Mouse (Mus musculus) liver, embryonic 16.5 days (tissue): ENCODE results near the gene Fzd9. TPM values are rescaled to one million over a fixed set of nuclear protein-coding genes. Genes with fewer than 3 reads are reported as not detected.
"Not testable (repeated sequence)": the region's sequence is repeated elsewhere in the genome, so short reads cannot be mapped to it uniquely, and the experiment has no call there.

Experiments
- ATAC-seq: fragments of 200-750 bp; cut with Nextera tagmentation; 2 replicates; pipeline ENCODE4 v1.8.0; 2017; ENCODE audit warnings: low read depth, mild to moderate bottlenecking, moderate number of reproducible peaks, moderate library complexity
- H3K27ac ChIP-seq: fragments of 300-500 bp; sonication (generic); 2 replicates; pipeline ENCODE4 v1.5.1; 2014; ENCODE audit warnings: mild to moderate bottlenecking, low read length
- H3K27me3 ChIP-seq: fragments of 300-500 bp; sonication (generic); 2 replicates; pipeline ENCODE4 v1.6.1; 2014; ENCODE audit warnings: low read depth, low read length, mixed read lengths; ENCODE audit not compliant: control insufficient read depth, insufficient read depth
- H3K36me3 ChIP-seq: fragments of 300-500 bp; sonication (generic); 2 replicates; pipeline ENCODE4 v1.6.1; 2014; ENCODE audit warnings: mild to moderate bottlenecking; ENCODE audit not compliant: control insufficient read depth, insufficient read depth
- H3K4me1 ChIP-seq: fragments of 300-500 bp; sonication (generic); 2 replicates; pipeline ENCODE4 v1.6.1; 2014; ENCODE audit warnings: low read depth, low read length, mixed read lengths; ENCODE audit not compliant: control insufficient read depth
- H3K4me2 ChIP-seq: fragments of 300-500 bp; sonication (generic); 2 replicates; pipeline ENCODE4 v1.6.1; 2014; ENCODE audit warnings: low read depth, low read length, mixed read lengths
- H3K4me3 ChIP-seq: fragments of 300-500 bp; sonication (generic); 2 replicates; pipeline ENCODE4 v1.5.1; 2014; ENCODE audit warnings: low read depth, mild to moderate bottlenecking, low read length
- H3K9ac ChIP-seq: fragments of 300-500 bp; sonication (generic); 2 replicates; pipeline ENCODE4 v1.6.1; 2014; ENCODE audit warnings: low read depth, low read length
- H3K9me3 ChIP-seq: fragments of 300-500 bp; sonication (generic); replicated peaks from 2 replicates; pipeline ENCODE4 v1.6.1; 2016; ENCODE audit warnings: low read length; ENCODE audit not compliant: control insufficient read depth
- WGBS: fragments of 180-500 bp; shearing (Covaris S2); extraction: QIAGEN DNeasy Blood & Tissue Kit; methylation state at CpG from one replicate; pipeline ENCODE4 v1.1.7; 2014; ENCODE audit not compliant: insufficient replicate concordance; 5-methylcytosine and 5-hydroxymethylcytosine counted together
- polyA plus RNA-seq: library from polyadenylated mRNA; unstranded; fragments of >200 nt; fragmentation: Nextera tagmentation; extraction: Ambion mirVana; gene quantifications from 2 replicates; pipeline ENCODE4 v1.2.1, GENCODE M21; 2015

The Fzd9 gene
- polyA plus RNA-seq, 1 experiment from 2014 or later, result 0.34 TPM

- Histone ChIP-seq H3K27me3 (no peaks in the 10 kb centered on the region), H3K27ac (no peak overlapping the region), H3K4me3 (no peak overlapping the region), H3K4me2 (no peak overlapping the region), H3K4me1 (no peaks in the 10 kb centered on the region), H3K9me3 (no peaks in the 10 kb centered on the region), H3K36me3 (peaks cover 94% of the 10 kb centered on the region), H3K9ac (no peak overlapping the region)
- ATAC-seq, result no peak
- 89% methylated on average over 12 of the region's 12 CpGs for WGBS
These were observed 8.9 kb downstream of the Fzd9 start for GRCm38 (mm10) chr5:135242136-135242535.

GRCm38 (mm10) chr5:135241474-135241873, 9.6 kb downstream of the Fzd9 start:
- Histone ChIP-seq H3K36me3 (peaks cover 97% of the 10 kb centered on the region), H3K4me2 (no peak overlapping the region), H3K4me1 (no peaks in the 10 kb centered on the region), H3K9ac (no peak overlapping the region), H3K27me3 (no peaks in the 10 kb centered on the region), H3K4me3 (no peak overlapping the region), H3K27ac (no peak overlapping the region), H3K9me3 (no peaks in the 10 kb centered on the region)
- ATAC-seq, result no peak
- 74% methylated on average over 1 of the region's 1 CpGs for WGBS

- Histone ChIP-seq H3K9ac (no peak overlapping the region), H3K9me3 (no peaks in the 10 kb centered on the region), H3K4me1 (no peaks in the 10 kb centered on the region), H3K27ac (no peak overlapping the region), H3K4me3 (no peak overlapping the region), H3K27me3 (no peaks in the 10 kb centered on the region), H3K4me2 (no peak overlapping the region), H3K36me3 (peaks cover 89% of the 10 kb centered on the region)
- WGBS, result 88% methylated on average over 2 of the region's 2 CpGs
- ATAC-seq, result no peak
These were observed 12.2 kb downstream of the Fzd9 start for GRCm38 (mm10) chr5:135238832-135239231.

- no peak overlapping the region for H3K27ac ChIP-seq
- peaks cover 87% of the 10 kb centered on the region for H3K36me3 ChIP-seq
- H3K4me2 ChIP-seq, result no peak overlapping the region
- WGBS, result 41% methylated on average over 2 of the region's 2 CpGs
- H3K27me3 ChIP-seq, result no peaks in the 10 kb centered on the region
- no peaks in the 10 kb centered on the region for H3K9me3 ChIP-seq
- 0 out of 2 replicates have a peak, but pooled peaks have one; percentile 24 for ATAC-seq
- no peak overlapping the region for H3K4me3 ChIP-seq
- no peak overlapping the region for H3K9ac ChIP-seq
- H3K4me1 ChIP-seq, result no peaks in the 10 kb centered on the region
These were observed 14.5 kb downstream of the Fzd9 start for GRCm38 (mm10) chr5:135236571-135236970.

GRCm38 (mm10) chr5:135233166-135233920, 17.7 kb downstream of the Fzd9 start:
- WGBS, result 84% methylated on average over 8 of the region's 8 CpGs
- H3K4me1 ChIP-seq, result no peaks in the 10 kb centered on the region
- ATAC-seq, result no peak
- no peaks in the 10 kb centered on the region for H3K27me3 ChIP-seq
- peaks cover 82% of the 10 kb centered on the region for H3K36me3 ChIP-seq
- no peak overlapping the region for H3K4me2 ChIP-seq
- H3K9ac ChIP-seq, result no peak overlapping the region
- no peak overlapping the region for H3K27ac ChIP-seq
- H3K4me3 ChIP-seq, result no peak overlapping the region
- no peaks in the 10 kb centered on the region for H3K9me3 ChIP-seq

GRCm38 (mm10) chr5:135230186-135230585, 20.8 kb downstream of the Fzd9 start:
- H3K9me3 ChIP-seq, result no peaks in the 10 kb centered on the region
- H3K27me3 ChIP-seq, result no peaks in the 10 kb centered on the region
- 82% methylated on average over 4 of the region's 4 CpGs for WGBS
- no peak overlapping the region for H3K4me3 ChIP-seq
- no peak for ATAC-seq
- no peaks in the 10 kb centered on the region for H3K4me1 ChIP-seq
- H3K27ac ChIP-seq, result no peak overlapping the region
- H3K36me3 ChIP-seq, result peaks cover 81% of the 10 kb centered on the region
- no peak overlapping the region for H3K4me2 ChIP-seq
- no peak overlapping the region for H3K9ac ChIP-seq

- not testable (repeated sequence) for H3K27ac ChIP-seq, ATAC-seq, H3K9me3 ChIP-seq, H3K4me1 ChIP-seq, H3K4me3 ChIP-seq, H3K4me2 ChIP-seq, H3K9ac ChIP-seq, H3K27me3 ChIP-seq
- H3K36me3 ChIP-seq, result peaks cover 79% of the 10 kb centered on the region
- 87% methylated on average over 4 of the region's 4 CpGs for WGBS
These were observed 25.2 kb downstream of the Fzd9 start for GRCm38 (mm10) chr5:135225879-135226278.

- Histone ChIP-seq H3K27ac (no peak overlapping the region), H3K4me1 (no peaks in the 10 kb centered on the region), H3K27me3 (no peaks in the 10 kb centered on the region), H3K4me3 (no peak overlapping the region), H3K4me2 (no peak overlapping the region), H3K9ac (no peak overlapping the region), H3K36me3 (peaks cover 68% of the 10 kb centered on the region), H3K9me3 (no peaks in the 10 kb centered on the region)
- WGBS, result 85% methylated on average over 3 of the region's 3 CpGs
- ATAC-seq, result no peak
These were observed 26.9 kb downstream of the Fzd9 start for GRCm38 (mm10) chr5:135224169-135224568.

GRCm38 (mm10) chr5:135222066-135222465, 29.0 kb downstream of the Fzd9 start:
- Histone ChIP-seq H3K27ac (no peak overlapping the region), H3K9ac (no peak overlapping the region), H3K27me3 (no peaks in the 10 kb centered on the region), H3K9me3 (no peaks in the 10 kb centered on the region), H3K4me1 (no peaks in the 10 kb centered on the region), H3K36me3 (peaks cover 69% of the 10 kb centered on the region), H3K4me2 (no peak overlapping the region), H3K4me3 (no peak overlapping the region)
- ATAC-seq, result no peak
- 86% methylated on average over 7 of the region's 7 CpGs for WGBS
